Mouse (Mus musculus): ENCODE data around the gene Trim7. TPM values are rescaled to one million over a fixed set of nuclear protein-coding genes. Genes with fewer than 3 reads are reported as not detected.

Trim7 gene
- polyA plus RNA-seq, 1 experiment = 53.6 TPM

GRCm38 (mm10) chr11:48801831-48802772 is 23.8 kb upstream of the Trim7 start:
- H3K4me1 ChIP-seq (ENCODE audit: control insufficient read depth, insufficient read depth, insufficient read length) = peaks cover 3% of the 10 kb centered on the region
- H3K27ac ChIP-seq (ENCODE audit: insufficient read depth, low read length) = no peak overlapping the region

DNA sequence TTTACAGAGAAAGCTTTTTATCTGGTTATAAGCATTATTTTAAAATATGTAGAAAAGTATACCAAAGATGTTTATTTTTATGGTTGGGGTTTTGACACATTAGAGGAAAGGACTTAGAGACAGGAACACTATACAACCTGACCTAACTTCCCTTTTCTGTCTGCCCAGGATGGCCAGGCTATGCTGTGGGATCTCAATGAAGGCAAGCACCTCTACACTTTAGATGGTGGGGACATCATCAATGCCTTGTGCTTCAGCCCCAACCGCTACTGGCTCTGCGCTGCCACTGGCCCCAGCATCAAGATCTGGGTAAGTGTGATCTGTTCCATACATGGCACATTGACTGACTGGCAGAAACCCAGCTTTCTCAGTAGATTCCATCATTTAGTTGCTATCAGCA is 22.0 kb upstream of the Trim7 start:
- TF ChIP-seq CTCF (IDR thresholded peaks at IDR 0.05; ENCODE audit: extremely low read depth, insufficient read depth, insufficient read length, insufficient replicate concordance) (no peak), POLR2A (IDR thresholded peaks at IDR 0.05; ENCODE audit: low read depth, low read length) (no peak)
- no peak for DNase-seq (ENCODE audit: low read depth in 1 of 2, low spot score in 2 of 2)
- Histone ChIP-seq H3K4me3 (ENCODE audit: extremely low read depth, insufficient read depth, insufficient read length) (no peak overlapping the region), H3K27me3 (ENCODE audit: control insufficient read depth, insufficient read depth, low read length) (no peaks in the 10 kb centered on the region), H3K36me3 (ENCODE audit: control insufficient read depth, insufficient read depth, low read length) (peaks cover 56% of the 10 kb centered on the region), H3K4me1 (ENCODE audit: control insufficient read depth, insufficient read depth, insufficient read length) (peaks cover 3% of the 10 kb centered on the region), H3K27ac (ENCODE audit: insufficient read depth, low read length) (no peak overlapping the region)
- 98% methylated on average over 2 of the region's 2 CpGs for WGBS

More at GRCm38 (mm10) chr11:48801831-48802772, 23.8 kb upstream of the Trim7 start:
- Histone ChIP-seq H3K4me3 (ENCODE audit: extremely low read depth, insufficient read depth, insufficient read length) (peak overlapping the region; percentile 43; the same call in 1 of the 2 replicates), H3K27me3 (ENCODE audit: control insufficient read depth, insufficient read depth, low read length) (no peaks in the 10 kb centered on the region), H3K36me3 (ENCODE audit: control insufficient read depth, insufficient read depth, low read length) (peaks cover 41% of the 10 kb centered on the region)
- DNase-seq (ENCODE audit: low read depth in 1 of 2, low spot score in 2 of 2) = no peak
- WGBS = 69% methylated on average over 17 of the region's 17 CpGs
- no peak for TF ChIP-seq POLR2A (IDR thresholded peaks at IDR 0.05; ENCODE audit: low read depth, low read length)
- TF ChIP-seq CTCF (IDR thresholded peaks at IDR 0.05; ENCODE audit: extremely low read depth, insufficient read depth, insufficient read length, insufficient replicate concordance) = no peak

DNA sequence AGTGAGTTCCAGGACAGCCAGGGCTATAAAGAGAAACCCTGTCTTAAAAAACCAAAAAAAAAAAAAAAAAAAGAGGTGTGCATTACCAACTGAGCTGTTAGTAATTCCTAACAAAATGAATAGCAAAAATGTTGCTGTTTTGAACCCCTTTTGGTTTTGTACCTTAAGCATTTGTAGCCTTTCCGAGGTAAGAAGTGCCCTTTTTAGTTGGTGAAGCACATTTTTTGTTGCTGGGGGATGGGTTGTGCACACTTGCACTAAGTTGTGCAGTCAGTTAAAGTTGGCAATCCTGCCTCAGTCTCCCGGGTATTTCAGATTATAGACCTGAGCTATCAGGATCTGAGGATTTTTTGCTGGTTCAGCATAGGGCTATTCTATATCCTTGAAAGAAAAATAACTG is 21.0 kb upstream of the Trim7 start:
- H3K36me3 ChIP-seq (ENCODE audit: control insufficient read depth, insufficient read depth, low read length) = peaks cover 57% of the 10 kb centered on the region
- no peak for DNase-seq (ENCODE audit: low read depth in 1 of 2, low spot score in 2 of 2)
- peaks cover 3% of the 10 kb centered on the region for H3K4me1 ChIP-seq (ENCODE audit: control insufficient read depth, insufficient read depth, insufficient read length)
- H3K4me3 ChIP-seq (ENCODE audit: extremely low read depth, insufficient read depth, insufficient read length) = no peak overlapping the region
- no peak overlapping the region for H3K27ac ChIP-seq (ENCODE audit: insufficient read depth, low read length)
- WGBS = 87% methylated on average over 2 of the region's 2 CpGs
- H3K27me3 ChIP-seq (ENCODE audit: control insufficient read depth, insufficient read depth, low read length) = no peaks in the 10 kb centered on the region
- TF ChIP-seq POLR2A (IDR thresholded peaks at IDR 0.05; ENCODE audit: low read depth, low read length) = no peak
- TF ChIP-seq CTCF (IDR thresholded peaks at IDR 0.05; ENCODE audit: extremely low read depth, insufficient read depth, insufficient read length, insufficient replicate concordance) = no peak

DNA sequence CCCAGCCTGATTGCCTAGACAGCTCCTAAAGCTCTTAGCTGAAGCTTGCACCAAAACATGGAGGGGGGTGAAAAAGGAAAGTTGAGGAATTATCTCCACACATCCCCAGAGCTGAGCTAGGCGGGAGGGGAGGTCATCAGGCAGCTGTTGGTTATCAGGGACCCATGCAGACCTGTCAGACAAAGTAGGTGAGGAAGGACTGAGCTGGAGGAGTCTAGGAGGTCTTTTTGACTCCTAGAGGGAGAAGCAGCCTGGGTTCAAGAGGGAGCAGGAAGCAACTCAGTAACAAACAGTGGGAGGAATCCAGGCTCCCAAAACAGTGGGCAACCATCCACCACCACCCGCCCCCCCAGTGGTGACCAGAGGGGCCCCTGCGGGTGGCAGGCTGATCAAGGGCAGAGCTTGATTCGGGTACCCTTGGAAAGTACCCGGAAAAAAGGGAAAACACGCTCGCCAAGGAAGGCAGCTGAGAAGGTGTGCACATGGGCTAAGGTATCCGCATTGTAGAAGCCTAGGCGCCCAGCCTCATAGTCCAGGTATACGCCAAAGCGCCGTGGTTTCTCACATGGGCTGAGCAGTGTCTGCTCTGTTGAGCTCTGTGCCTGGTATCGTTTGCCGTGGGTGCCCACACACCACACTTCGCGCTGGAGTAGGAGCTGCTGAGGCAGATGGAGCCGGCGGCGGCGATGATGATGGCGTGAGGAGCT is 18.9 kb upstream of the Trim7 start:
- DNase-seq (ENCODE audit: low read depth in 1 of 2, low spot score in 2 of 2) = no peak
- H3K4me1 ChIP-seq (ENCODE audit: control insufficient read depth, insufficient read depth, insufficient read length) = no peaks in the 10 kb centered on the region
- no peak for TF ChIP-seq CTCF (IDR thresholded peaks at IDR 0.05; ENCODE audit: extremely low read depth, insufficient read depth, insufficient read length, insufficient replicate concordance)
- TF ChIP-seq POLR2A (IDR thresholded peaks at IDR 0.05; ENCODE audit: low read depth, low read length) = no peak
- H3K27ac ChIP-seq (ENCODE audit: insufficient read depth, low read length) = no peak overlapping the region
- H3K4me3 ChIP-seq (ENCODE audit: extremely low read depth, insufficient read depth, insufficient read length) = no peak overlapping the region
- peaks cover 67% of the 10 kb centered on the region for H3K36me3 ChIP-seq (ENCODE audit: control insufficient read depth, insufficient read depth, low read length)
- 86% methylated on average over 21 of the region's 21 CpGs for WGBS
- H3K27me3 ChIP-seq (ENCODE audit: control insufficient read depth, insufficient read depth, low read length) = no peaks in the 10 kb centered on the region

GRCm38 (mm10) chr11:48807563-48808303 is 18.2 kb upstream of the Trim7 start:
- H3K4me3 ChIP-seq (ENCODE audit: extremely low read depth, insufficient read depth, insufficient read length) = no peak overlapping the region
- H3K36me3 ChIP-seq (ENCODE audit: control insufficient read depth, insufficient read depth, low read length) = peaks cover 63% of the 10 kb centered on the region
- WGBS = 71% methylated on average over 14 of the region's 14 CpGs
- no peaks in the 10 kb centered on the region for H3K4me1 ChIP-seq (ENCODE audit: control insufficient read depth, insufficient read depth, insufficient read length)
- H3K27ac ChIP-seq (ENCODE audit: insufficient read depth, low read length) = no peak overlapping the region
- no peak for DNase-seq (ENCODE audit: low read depth in 1 of 2, low spot score in 2 of 2)
- no peaks in the 10 kb centered on the region for H3K27me3 ChIP-seq (ENCODE audit: control insufficient read depth, insufficient read depth, low read length)
- TF ChIP-seq CTCF (IDR thresholded peaks at IDR 0.05; ENCODE audit: extremely low read depth, insufficient read depth, insufficient read length, insufficient replicate concordance) (no peak), POLR2A (IDR thresholded peaks at IDR 0.05; ENCODE audit: low read depth, low read length) (no peak)

DNA sequence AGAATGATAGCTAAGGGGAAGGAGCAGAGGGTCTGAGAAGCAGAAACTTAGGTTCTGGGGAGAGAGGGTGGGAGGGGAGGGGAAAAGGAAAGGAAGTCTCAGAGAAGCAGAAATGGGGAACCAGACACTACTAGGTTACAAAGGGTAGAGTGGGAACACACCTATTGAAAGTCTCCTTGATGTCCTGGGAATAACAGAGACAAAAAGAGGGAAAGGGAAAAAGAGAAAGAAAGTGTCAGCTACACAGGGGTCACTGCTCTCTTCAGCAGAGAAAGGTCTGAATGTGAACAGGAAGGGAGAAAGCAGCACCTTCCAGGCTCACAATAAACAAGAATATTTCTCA is 17.7 kb upstream of the Trim7 start:
- Histone ChIP-seq H3K4me1 (ENCODE audit: control insufficient read depth, insufficient read depth, insufficient read length) (no peaks in the 10 kb centered on the region), H3K27ac (ENCODE audit: insufficient read depth, low read length) (no peak overlapping the region), H3K4me3 (ENCODE audit: extremely low read depth, insufficient read depth, insufficient read length) (no peak overlapping the region), H3K36me3 (ENCODE audit: control insufficient read depth, insufficient read depth, low read length) (peaks cover 62% of the 10 kb centered on the region), H3K27me3 (ENCODE audit: control insufficient read depth, insufficient read depth, low read length) (no peaks in the 10 kb centered on the region)
- DNase-seq (ENCODE audit: low read depth in 1 of 2, low spot score in 2 of 2) = no peak
- no peak for TF ChIP-seq CTCF (IDR thresholded peaks at IDR 0.05; ENCODE audit: extremely low read depth, insufficient read depth, insufficient read length, insufficient replicate concordance)
